Mouse (Mus musculus) midbrain, embryonic 14.5 days (tissue): ENCODE results near the gene Phospho1. TPM values are rescaled to one million over a fixed set of nuclear protein-coding genes. Genes with fewer than 3 reads are reported as not detected.

ENCODE experiments used
- ATAC-seq: fragments of 200-750 bp; cut with Nextera tagmentation; 2 replicates; pipeline ENCODE4 v1.8.0; 2017; ENCODE audit warnings: moderate number of reproducible peaks, moderate library complexity; ENCODE audit not compliant: low FRiP score, low TSS enrichment
- DNase-seq: peaks from one replicate; pipeline ENCODE4 v3.0.0-alpha.2; 2015
- H3K27ac ChIP-seq: fragments of 300-500 bp; sonication (generic); replicated peaks from 2 replicates; pipeline ENCODE4 v1.5.1; 2014; ENCODE audit warnings: mild to moderate bottlenecking, low read depth, low read length, moderate library complexity
- H3K27me3 ChIP-seq: fragments of 300-500 bp; sonication (generic); 2 replicates; pipeline ENCODE4 v1.6.1; 2014; ENCODE audit warnings: low read length, control low read depth, mixed read lengths; ENCODE audit not compliant: control insufficient read depth, insufficient read depth
- H3K36me3 ChIP-seq: fragments of 300-500 bp; sonication (generic); 2 replicates; pipeline ENCODE4 v1.6.1; 2014; ENCODE audit warnings: low read length, control low read depth; ENCODE audit not compliant: control insufficient read depth, insufficient read depth
- H3K4me1 ChIP-seq: fragments of 300-500 bp; sonication (generic); 2 replicates; pipeline ENCODE4 v1.6.1; 2014; ENCODE audit warnings: mild to moderate bottlenecking, antibody characterized with exemption, low read length, control low read depth; ENCODE audit not compliant: control insufficient read depth, insufficient read depth
- H3K4me2 ChIP-seq: fragments of 300-500 bp; sonication (generic); 2 replicates; pipeline ENCODE4 v1.6.1; 2014; ENCODE audit warnings: mild to moderate bottlenecking, low read length, moderate library complexity
- H3K4me3 ChIP-seq: fragments of 300-500 bp; sonication (generic); replicated peaks from 2 replicates; pipeline ENCODE4 v1.5.1; 2014; ENCODE audit warnings: low read depth, low read length
- H3K9ac ChIP-seq: fragments of 300-500 bp; sonication (generic); replicated peaks from 2 replicates; pipeline ENCODE4 v1.6.1; 2014; ENCODE audit warnings: mild to moderate bottlenecking, low read length, moderate library complexity
- H3K9me3 ChIP-seq: fragments of 300-500 bp; sonication (generic); 2 replicates; pipeline ENCODE4 v1.6.1; 2016; ENCODE audit warnings: low read length, control low read depth, mixed read lengths; ENCODE audit not compliant: control insufficient read depth
- WGBS: fragments of 180-500 bp; shearing (Covaris S2); extraction: QIAGEN DNeasy Blood & Tissue Kit; methylation state at CpG from one replicate; pipeline ENCODE4 v1.1.7; 2014; 5-methylcytosine and 5-hydroxymethylcytosine counted together
- polyA plus RNA-seq: library from polyadenylated mRNA; unstranded; fragments of >200 nt; fragmentation: Nextera tagmentation; extraction: Ambion mirVana; gene quantifications from 2 replicates; pipeline ENCODE4 v1.2.1, GENCODE M21; 2014

The Phospho1 gene
- polyA plus RNA-seq, 1 experiment from 2014 or later: 0.33 TPM

DNA sequence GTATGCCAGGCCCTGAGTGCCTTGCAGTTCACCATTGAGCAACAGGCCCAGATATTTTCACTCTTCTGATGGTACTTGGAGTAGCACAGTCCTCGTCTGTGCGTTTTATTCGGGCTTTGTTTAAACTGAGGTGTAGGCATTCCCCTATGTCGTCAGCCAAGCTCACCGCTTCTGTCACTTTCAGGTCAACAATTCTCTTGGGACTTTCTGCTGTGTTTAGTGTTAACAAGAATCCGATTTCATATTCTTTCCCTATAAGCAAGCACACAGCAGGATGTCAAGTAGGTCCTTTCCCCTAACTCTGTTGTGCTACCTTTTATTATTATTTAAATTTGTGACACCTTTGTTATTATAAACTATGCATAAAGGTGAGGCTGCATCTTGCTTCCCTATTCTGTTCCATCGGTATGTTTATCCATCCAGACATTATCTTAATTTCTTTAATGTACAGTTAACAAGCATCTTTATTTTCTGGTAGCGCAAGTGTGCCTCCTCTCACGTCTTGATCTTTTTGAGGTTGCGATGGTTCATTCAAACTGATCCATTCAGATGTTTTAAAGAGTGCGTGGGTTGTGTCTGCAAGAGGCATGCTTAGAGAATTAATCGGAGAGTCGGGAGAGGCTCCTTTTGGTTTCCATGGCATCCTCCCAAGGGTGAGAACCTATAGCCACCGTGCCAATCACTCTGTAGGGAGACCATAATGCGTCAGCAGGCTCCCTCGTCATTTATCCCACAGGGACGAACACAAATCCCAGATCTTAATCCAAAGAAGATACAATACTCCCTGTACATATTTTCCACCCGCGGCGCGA, 33.6 kb downstream of the Phospho1 start:
- Histone ChIP-seq H3K9me3 (no peaks in the 10 kb centered on the region), H3K4me1 (peaks cover 6% of the 10 kb centered on the region; the same call in 1 of the 2 replicates), H3K36me3 (no peaks in the 10 kb centered on the region), H3K4me3 (peak overlapping the region; percentile 76), H3K27me3 (no peaks in the 10 kb centered on the region), H3K9ac (peak overlapping the region; percentile 58), H3K27ac (peak overlapping the region; percentile 73), H3K4me2 (peak overlapping the region; percentile 70)
- ATAC-seq (no peak), DNase-seq (peak; percentile 75)
- WGBS: 13% methylated on average over 21 of the region's 21 CpGs

DNA sequence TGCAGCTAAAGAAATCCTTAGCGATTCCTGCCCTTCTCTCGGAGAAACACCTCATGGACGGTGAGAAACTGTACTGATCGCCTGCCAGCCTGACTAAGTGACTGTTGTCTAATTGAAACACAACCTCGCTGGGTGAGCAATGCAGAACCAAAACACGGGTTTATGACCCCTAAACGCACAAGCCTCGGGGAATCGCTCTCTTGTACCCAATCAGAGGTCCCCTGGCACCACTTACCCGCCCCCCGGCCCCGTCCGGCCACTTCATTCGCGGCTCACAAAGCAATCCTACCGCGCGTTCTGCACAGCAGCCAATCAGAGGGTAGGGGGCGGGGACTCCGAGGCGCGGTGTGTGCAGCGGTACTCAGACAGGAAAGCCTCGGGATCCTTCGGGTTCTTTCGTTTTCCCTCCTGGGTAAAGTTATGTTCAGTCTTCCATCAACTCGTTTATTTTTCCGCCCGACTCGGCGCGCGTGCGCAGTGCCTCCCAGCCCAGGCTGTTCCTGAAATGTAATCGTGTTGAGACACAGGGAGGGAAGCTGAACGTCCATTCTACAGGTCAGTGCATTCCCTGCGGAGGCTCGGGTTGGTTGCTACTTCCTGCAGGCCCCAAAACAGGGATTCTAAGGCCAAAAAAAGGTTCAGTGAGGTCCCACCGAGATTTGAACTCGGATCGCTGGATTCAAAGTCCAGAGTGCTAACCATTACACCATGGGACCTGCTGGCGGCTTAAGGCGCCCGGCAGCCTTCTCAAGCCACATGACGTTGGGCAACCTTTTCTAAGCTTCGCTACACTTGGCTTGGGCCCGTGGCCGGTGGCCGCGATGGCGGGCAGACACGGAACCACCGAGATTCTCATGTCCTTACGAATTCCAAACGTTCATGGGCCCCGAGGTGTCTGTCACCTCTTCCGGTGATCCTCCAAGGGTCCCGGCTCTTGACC, 34.5 kb downstream of the Phospho1 start:
- ATAC-seq (peak; percentile 98), DNase-seq (peak; percentile 98)
- under 1% methylated on average over 58 of the region's 58 CpGs for WGBS
- Histone ChIP-seq H3K27me3 (no peaks in the 10 kb centered on the region), H3K9me3 (no peaks in the 10 kb centered on the region), H3K4me2 (peak overlapping the region; percentile 70), H3K4me1 (peaks cover 6% of the 10 kb centered on the region; the same call in 1 of the 2 replicates), H3K9ac (peak overlapping the region; percentile 58), H3K4me3 (peak overlapping the region; percentile 76), H3K36me3 (no peaks in the 10 kb centered on the region), H3K27ac (peak overlapping the region; percentile 73)

DNA sequence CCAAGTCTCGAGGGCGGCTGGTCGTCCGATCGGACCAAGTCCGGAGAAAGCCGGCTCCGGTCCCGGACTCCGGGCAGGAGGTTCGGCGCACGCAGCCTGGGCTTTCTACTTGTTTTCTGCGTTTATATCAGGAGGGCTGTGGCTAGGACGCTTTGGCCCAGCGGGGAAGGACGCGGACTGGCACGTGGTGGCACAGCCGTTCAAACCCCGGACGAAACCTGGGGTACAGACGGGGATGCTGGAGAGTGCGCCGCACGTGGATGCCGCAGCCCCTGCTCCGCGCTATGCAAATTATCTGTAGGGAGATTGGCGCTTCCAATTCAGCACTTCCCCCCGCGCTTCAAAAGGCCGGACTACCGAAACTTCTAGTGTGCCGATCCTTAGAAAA, 35.2 kb downstream of the Phospho1 start:
- Histone ChIP-seq H3K9ac (peak overlapping the region; percentile 53), H3K4me2 (peak overlapping the region; percentile 70), H3K36me3 (no peaks in the 10 kb centered on the region), H3K4me1 (peaks cover 6% of the 10 kb centered on the region; the same call in 1 of the 2 replicates), H3K9me3 (no peaks in the 10 kb centered on the region), H3K4me3 (peak overlapping the region; percentile 76), H3K27me3 (no peaks in the 10 kb centered on the region), H3K27ac (peak overlapping the region; percentile 73)
- DNase-seq (peak; percentile 83), ATAC-seq (peak; percentile 71)
- under 1% methylated on average over 35 of the region's 35 CpGs for WGBS

DNA sequence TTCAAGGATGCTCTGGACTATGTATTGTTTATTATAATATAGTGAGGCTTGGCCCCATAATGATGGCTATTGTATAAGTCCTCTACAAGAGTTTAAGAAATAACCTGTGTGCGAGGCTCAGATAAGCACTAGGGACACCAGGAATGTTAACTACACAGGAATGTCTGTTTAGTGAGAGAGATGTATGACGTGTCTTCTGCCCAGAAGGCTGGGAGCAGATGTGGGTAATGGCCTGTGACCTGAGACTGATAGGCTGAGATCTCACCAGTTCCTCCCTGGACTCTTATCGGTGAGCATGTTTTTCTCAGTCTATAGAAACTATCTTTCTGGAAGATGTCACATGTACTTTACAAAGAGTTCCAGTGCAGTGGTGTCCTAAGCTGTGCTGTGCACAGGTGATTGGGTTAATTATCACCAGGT, 35.8 kb downstream of the Phospho1 start:
- Histone ChIP-seq H3K9me3 (no peaks in the 10 kb centered on the region), H3K27ac (no peak overlapping the region), H3K36me3 (no peaks in the 10 kb centered on the region), H3K4me1 (peaks cover 6% of the 10 kb centered on the region; the same call in 1 of the 2 replicates), H3K4me3 (peak overlapping the region; percentile 76), H3K9ac (peak overlapping the region; percentile 53), H3K27me3 (no peaks in the 10 kb centered on the region), H3K4me2 (peak overlapping the region; percentile 70)
- DNase-seq (no peak), ATAC-seq (no peak)
- WGBS: 42% methylated on average over 3 of the region's 3 CpGs

DNA sequence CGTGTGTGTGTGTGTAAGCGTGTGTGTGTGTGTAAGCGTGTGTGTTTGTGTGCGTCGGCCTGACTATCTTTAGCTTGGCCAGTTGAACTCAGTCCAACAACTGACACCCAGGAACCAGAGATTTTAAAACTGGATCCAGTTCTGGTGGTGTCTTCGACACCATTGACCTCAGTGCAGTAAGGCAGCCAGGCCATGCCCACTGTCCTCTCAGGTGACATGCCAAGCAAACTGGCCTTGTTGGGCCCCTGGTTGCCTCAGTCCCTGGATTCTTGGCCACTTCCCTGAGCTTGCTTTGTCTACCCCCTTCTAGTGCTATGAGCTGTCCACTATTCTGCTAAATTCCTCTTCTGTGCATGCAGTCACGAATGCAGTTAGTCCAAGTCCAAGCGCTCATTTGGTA, 37.1 kb downstream of the Phospho1 start:
- Histone ChIP-seq H3K9ac (no peak overlapping the region), H3K27me3 (no peaks in the 10 kb centered on the region), H3K4me2 (no peak overlapping the region), H3K9me3 (no peaks in the 10 kb centered on the region), H3K4me3 (no peak overlapping the region), H3K27ac (no peak overlapping the region), H3K4me1 (peaks cover 6% of the 10 kb centered on the region; the same call in 1 of the 2 replicates), H3K36me3 (no peaks in the 10 kb centered on the region)
- DNase-seq (no peak), ATAC-seq (no peak)
- WGBS: 94% methylated on average over 8 of the region's 8 CpGs

DNA sequence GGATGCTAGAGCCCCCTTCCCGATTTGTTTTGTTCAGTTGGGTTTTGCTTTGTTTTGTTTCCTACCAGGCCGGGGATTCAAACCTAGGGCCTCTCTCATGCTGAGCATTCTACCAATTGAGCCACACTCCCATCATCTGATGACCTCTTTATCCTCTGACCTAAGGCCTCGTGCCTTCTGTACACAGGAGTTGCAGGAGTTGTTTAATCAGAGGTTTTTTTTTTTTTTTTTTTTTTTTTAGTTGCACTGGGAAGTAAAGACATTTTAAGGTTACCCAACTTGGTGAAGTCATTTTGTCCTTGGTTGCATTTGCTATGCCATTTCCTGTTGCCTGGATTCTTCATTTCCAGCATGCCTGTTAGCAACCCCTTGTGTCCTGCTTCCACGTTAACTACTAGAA, 45.1 kb downstream of the Phospho1 start:
- ATAC-seq (no peak), DNase-seq (no peak)
- no peak overlapping the region for H3K9ac ChIP-seq
- 78% methylated on average over 4 of the region's 4 CpGs for WGBS
- H3K4me2 ChIP-seq: no peak overlapping the region
- H3K36me3 ChIP-seq: no peaks in the 10 kb centered on the region
- no peaks in the 10 kb centered on the region for H3K9me3 ChIP-seq
- no peaks in the 10 kb centered on the region for H3K27me3 ChIP-seq
- no peaks in the 10 kb centered on the region for H3K4me1 ChIP-seq
- H3K4me3 ChIP-seq: no peak overlapping the region
- no peak overlapping the region for H3K27ac ChIP-seq

DNA sequence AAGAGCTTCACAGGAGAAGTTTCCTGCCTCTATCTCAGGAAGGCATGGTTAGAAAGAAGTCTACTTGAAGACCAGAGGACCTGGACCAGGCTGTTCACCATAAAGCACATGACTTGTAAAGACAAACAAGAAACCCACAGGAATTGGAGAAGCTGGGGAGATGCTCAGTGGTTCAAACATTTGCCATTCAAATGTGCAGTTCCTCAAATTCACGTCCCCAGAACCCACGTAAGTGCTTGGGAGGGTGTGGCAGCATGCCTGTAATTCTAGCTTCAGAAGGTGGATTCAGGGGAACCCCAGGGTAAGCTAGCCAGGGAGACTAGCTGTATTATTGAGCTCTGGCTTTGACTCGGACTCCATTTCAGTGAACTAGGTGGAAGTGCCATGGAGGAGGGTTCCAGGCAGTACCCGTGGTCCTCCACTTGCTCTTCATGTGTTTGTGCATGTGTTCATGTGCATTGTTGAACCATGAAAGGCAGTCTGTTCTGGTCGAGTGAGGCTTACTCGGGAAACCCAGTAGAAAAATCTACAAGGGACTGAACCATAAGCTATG, 45.7 kb downstream of the Phospho1 start:
- no peak overlapping the region for H3K4me3 ChIP-seq
- no peaks in the 10 kb centered on the region for H3K36me3 ChIP-seq
- no peak for ATAC-seq
- no peak for DNase-seq
- no peaks in the 10 kb centered on the region for H3K9me3 ChIP-seq
- no peaks in the 10 kb centered on the region for H3K27me3 ChIP-seq
- no peaks in the 10 kb centered on the region for H3K4me1 ChIP-seq
- H3K9ac ChIP-seq: no peak overlapping the region
- H3K4me2 ChIP-seq: no peak overlapping the region
- WGBS: 72% methylated on average over 6 of the region's 6 CpGs
- no peak overlapping the region for H3K27ac ChIP-seq

DNA sequence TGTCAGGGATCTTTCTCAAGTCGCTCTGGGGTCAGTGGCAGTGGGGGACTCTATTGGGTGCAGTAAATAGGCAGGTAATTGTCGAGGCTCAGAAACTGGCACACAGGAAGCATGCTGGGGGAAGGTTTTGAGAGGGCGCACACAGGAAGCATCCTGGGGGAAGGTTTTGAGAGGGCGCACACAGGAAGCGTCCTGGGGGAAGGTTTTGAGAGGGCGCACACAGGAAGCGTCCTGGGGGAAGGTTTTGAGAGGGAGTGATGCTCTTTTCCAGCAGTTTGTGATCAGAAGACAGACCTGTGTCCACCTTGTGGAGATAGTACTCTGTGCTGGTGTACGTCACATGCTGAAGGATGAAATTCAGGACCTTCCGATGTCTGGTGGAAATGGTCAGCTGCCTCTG, 51.5 kb downstream of the Phospho1 start:
- DNase-seq: peak; percentile 1
- Histone ChIP-seq H3K4me2 (0 out of 2 replicates have a peak overlapping the region, but pooled peaks have one; percentile 7), H3K36me3 (no peaks in the 10 kb centered on the region), H3K27me3 (no peaks in the 10 kb centered on the region), H3K9me3 (no peaks in the 10 kb centered on the region), H3K9ac (no peak overlapping the region), H3K27ac (no peak overlapping the region), H3K4me1 (no peaks in the 10 kb centered on the region), H3K4me3 (no peak overlapping the region)
- WGBS: 27% methylated on average over 9 of the region's 9 CpGs
- no peak for ATAC-seq
